Mouse (Mus musculus): ENCODE data around the gene Skap1.

Gene Skap1

GRCm38 (mm10) chr11:96624436-96624835 is 160.0 kb downstream of the Skap1 start:
- no peak for DNase-seq (ENCODE audit: low spot score)

- DNase-seq (ENCODE audit: low spot score), result peak; percentile 65
Measured at GRCm38 (mm10) chr11:96629775-96630174, 165.4 kb downstream of the Skap1 start.

- no peak for DNase-seq (ENCODE audit: low spot score)
Measured at GRCm38 (mm10) chr11:96631521-96631920, 167.1 kb downstream of the Skap1 start.

GRCm38 (mm10) chr11:96637927-96638326 is 173.5 kb downstream of the Skap1 start:
- no peak for DNase-seq (ENCODE audit: low spot score)

DNA sequence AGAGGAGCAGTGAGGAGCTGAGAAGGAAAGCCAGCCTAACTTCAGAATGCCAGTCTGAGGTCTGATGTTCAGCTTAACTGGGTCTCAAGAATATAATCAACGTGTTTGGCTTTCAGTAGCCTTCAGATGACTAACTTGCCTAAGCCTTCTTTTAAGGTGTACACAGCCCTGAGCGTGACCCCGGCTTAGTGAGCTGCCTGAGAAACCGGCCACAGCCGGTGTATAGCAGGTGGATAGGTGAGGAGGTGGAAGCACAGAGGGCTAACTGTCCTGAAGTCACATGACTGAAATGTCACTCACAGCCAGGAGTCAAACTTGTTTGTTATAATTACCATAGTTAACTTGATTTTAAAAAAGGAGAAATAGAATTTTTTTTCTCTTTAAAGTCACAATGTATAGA is 175.4 kb downstream of the Skap1 start:
- no peak for DNase-seq (ENCODE audit: low spot score)

DNA sequence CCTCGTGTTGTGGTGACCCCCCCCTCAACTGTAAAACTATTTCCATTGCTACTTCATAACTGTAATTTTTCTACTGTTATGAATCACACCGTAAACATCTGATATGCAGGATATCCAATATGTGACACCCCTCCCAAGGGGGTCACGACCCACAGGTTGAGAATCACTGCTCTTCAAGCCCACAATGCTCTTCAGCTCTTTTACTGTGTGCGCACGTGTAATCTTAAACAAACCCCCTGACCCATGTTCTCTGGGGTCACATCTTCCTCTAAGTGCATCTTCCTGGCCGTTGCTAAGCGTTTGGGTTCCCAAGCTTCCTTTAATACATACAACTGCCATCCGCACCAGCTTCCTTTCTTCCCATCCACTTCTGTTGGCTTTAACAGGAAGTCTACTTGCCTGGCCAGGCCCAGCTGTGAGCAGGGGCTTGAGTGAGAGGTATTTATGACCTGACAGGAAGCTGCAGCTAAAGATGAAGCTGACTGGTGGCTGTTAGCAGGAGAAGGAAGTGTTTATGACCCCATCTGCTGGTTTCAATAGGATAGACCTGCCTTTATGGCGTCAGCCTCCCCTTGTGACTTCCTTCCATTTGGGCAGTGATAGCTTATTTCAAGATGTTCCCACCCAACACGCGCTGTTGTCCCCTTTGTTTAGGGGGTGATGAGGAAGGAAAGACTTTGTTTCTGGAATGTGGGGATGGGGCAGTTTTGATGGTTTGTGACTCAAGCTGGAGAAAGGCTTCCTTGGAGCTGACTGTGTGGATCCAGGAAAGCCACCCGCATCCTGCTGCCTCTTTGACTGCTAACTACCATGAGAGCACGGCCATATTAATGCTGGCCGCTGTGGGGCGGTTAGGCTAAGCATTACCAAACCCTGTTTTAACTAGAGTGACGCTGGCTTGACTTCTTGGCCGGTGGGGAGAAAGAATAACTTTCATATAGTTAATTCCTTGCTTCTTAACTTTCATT is 178.1 kb downstream of the Skap1 start:
- DNase-seq (ENCODE audit: low spot score), result no peak

DNA sequence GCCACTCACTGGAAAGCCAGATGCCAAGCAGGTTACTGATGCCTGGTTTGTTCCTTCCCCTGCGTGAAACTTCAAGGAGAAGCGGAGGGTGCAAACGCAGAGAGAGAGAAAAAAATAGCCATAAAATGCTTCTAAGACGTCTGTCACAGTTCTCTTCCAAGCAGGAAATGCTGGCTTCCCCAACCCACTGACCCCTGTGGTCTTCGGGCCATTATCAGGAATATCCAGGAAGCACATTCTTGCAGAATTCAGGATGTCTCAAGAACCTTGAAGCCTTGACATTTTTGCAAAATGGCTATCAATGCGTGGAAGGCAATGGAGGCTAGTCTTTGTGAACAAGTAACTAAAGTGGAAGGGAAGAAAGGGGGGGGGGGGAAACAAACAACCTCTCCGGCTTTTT is 180.6 kb downstream of the Skap1 start:
- DNase-seq (ENCODE audit: low spot score), result no peak

GRCm38 (mm10) chr11:96645538-96646037 is 181.2 kb downstream of the Skap1 start:
- no peak for DNase-seq (ENCODE audit: low spot score)

GRCm38 (mm10) chr11:96651848-96652247 is 187.5 kb downstream of the Skap1 start:
- no peak for DNase-seq (ENCODE audit: low spot score)

GRCm38 (mm10) chr11:96653867-96654266 is 189.5 kb downstream of the Skap1 start:
- no peak for DNase-seq (ENCODE audit: low spot score)

DNA sequence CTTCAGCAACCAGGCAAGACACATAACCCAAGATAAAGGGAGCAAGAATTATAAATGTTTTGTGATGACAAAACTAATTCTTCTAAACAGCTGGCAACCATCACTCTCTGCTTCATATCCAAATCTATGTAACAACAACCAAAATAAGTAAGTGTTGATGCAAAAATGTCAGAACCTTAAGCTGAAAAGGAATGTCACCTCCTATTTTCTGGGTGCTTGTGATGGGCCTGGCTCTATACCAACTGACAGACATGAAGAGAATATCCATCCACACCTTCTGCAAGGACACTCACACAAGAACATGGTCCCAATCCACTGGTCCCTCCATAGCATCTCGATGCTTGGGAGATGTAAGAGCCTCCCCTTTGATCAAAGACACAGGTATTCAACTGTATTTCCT is 194.0 kb downstream of the Skap1 start:
- no peak for DNase-seq (ENCODE audit: low spot score)

- DNase-seq (ENCODE audit: low spot score), result no peak
Measured at GRCm38 (mm10) chr11:96666924-96667323, 202.5 kb downstream of the Skap1 start.

DNA sequence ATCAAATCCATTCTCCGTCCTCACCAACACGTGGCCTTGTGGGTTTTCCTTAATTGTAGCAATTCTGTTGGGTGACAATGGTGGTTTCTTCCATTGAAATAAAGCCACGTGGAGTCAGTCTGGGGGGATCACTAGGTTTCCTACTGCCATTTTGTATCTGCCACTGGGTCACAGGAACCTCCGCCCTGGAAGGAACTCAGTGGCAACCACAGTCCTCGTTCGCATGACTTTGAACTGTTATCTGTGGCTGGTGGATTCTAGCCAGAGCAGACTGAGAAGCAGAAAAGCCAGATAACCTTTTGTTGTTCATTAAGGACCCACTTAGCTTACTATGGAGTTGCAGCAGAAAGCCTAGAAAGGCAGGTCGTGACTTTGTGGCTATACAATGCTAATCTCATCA is 204.0 kb downstream of the Skap1 start:
- DNase-seq (ENCODE audit: low spot score), result no peak

- no peak for DNase-seq (ENCODE audit: low spot score)
Measured at GRCm38 (mm10) chr11:96673792-96674191, 209.4 kb downstream of the Skap1 start.

DNA sequence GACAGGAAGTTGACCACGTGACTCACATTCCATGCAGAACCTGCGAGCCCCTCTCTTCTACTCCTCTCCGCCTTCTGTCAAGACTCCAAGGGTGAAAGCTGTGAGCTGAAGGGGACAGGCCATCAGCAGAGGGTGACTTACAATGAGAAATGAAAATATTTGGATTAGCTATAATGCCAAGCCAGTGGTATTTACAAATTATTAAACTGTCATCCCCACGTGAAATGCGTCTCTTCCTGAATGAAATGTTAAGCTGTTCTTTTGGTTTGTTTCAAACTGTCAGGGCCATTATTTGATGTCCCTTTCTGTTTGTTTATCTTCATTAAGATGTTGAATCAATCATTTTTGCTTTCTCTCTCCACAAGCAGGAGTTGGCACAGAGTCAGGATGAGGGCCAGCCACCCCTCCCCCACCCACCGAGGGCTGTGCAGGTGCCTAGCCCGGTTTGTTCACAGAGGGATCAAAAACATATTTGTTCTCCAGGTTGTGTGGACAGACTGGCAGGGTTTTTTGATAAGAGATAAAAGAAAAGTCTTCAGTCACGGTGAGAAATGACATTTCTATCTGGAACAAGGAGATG is 210.5 kb downstream of the Skap1 start:
- no peak for DNase-seq (ENCODE audit: low spot score)

GRCm38 (mm10) chr11:96678026-96678425 is 213.6 kb downstream of the Skap1 start:
- no peak for DNase-seq (ENCODE audit: low spot score)

DNA sequence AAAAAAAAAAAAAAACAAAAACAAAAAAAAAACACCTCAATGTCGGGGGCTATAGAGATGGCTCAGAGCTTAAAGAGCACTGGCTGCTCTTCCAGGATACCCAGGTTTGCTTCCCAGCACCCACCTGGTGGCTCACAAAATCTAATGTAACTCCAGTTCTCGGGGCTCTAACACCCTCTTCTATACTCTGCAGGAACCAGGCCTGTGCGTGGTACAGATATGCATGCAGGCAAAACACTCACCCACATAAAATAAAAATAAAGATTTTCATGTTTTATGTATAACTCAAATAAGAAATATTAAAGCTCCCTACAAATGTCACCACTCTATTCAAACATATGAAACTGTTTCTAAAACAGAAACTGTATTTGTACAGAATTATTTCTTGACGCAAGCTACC is 214.6 kb downstream of the Skap1 start:
- no peak for DNase-seq (ENCODE audit: low spot score)

DNA sequence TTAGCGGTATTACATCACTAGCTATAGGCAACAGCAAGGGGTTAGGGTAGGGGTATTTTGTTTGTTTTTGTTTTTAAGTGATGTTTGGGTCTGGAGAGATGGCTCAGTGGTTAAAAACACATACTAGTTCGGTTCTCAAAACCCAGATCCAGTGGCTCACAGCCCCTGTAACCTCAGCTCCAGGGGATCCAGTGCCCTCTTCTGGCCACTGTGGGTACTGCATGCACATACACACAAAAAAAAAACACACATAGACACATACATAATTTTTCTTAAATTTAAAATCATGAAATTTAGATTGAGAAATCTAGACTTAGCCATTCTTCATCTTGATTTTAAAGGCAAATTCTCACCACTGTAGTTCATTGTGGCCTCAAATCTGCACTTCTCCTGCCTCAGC is 221.0 kb downstream of the Skap1 start:
- DNase-seq (ENCODE audit: low spot score), result no peak

DNA sequence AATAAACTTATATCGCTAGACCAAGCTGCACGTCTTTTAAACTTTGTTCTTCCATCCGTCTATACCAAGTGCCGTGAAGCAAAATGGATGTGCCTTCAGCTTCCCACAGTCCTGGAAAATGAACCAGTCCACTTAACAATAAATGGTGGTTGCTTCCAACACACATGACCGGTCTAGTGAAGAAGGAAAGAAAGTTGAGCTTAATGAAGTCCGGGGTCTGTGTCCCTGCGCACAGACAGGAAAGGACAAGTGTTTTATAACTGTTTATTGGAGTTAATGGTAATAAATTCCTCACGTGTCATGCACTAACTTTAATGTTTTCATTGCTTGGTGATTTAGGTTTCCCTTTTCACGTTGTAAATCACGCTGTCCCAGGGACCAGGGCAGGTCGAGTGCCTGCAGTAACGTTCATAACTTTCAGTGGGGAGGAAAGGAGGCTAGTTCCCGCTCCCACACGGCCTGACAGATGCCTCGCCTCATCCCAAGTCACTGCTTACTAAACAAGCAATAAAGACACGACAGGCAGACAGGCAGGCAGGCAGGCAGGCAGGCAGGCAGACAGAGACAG is 222.4 kb downstream of the Skap1 start:
- no peak for DNase-seq (ENCODE audit: low spot score)

GRCm38 (mm10) chr11:96692250-96692649 is 227.9 kb downstream of the Skap1 start:
- DNase-seq (ENCODE audit: low spot score), result no peak

DNA sequence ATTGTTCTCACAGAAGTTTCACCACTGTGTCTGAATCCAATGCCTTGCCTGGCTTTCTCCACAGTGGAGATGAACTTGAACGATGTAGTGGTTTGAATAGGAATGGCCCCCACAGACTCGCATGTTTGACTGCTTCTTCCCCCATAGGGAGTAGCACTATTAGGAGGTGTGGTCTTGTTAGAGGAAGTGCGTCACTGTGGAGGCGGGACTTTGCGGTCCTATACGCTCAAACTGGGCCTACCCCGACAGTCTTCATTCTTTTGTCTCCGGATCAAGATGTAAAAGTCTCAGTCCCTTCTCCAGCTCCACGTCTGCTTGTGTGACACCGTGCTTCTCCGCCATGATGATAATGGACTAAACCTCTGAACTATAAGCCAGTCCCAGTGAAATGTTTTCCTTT is 229.0 kb downstream of the Skap1 start:
- no peak for DNase-seq (ENCODE audit: low spot score)

- DNase-seq (ENCODE audit: low spot score), result no peak
Measured at GRCm38 (mm10) chr11:96694774-96695173, 230.4 kb downstream of the Skap1 start.

- no peak for DNase-seq (ENCODE audit: low spot score)
Measured at GRCm38 (mm10) chr11:96696168-96696727, 231.9 kb downstream of the Skap1 start.

Measured in testis, postnatal 14 days (tissue).